Mouse (Mus musculus): ENCODE data around the gene Ecsit.

The Ecsit gene

GRCm38 (mm10) chr9:22051161-22051957, 33.9 kb downstream of the Ecsit start:
- DNase-seq (ENCODE audit: low read depth, low spot score): no peak

GRCm38 (mm10) chr9:22050351-22050889, 34.8 kb downstream of the Ecsit start:
- DNase-seq (ENCODE audit: low read depth, low spot score): peak; percentile 64

DNA sequence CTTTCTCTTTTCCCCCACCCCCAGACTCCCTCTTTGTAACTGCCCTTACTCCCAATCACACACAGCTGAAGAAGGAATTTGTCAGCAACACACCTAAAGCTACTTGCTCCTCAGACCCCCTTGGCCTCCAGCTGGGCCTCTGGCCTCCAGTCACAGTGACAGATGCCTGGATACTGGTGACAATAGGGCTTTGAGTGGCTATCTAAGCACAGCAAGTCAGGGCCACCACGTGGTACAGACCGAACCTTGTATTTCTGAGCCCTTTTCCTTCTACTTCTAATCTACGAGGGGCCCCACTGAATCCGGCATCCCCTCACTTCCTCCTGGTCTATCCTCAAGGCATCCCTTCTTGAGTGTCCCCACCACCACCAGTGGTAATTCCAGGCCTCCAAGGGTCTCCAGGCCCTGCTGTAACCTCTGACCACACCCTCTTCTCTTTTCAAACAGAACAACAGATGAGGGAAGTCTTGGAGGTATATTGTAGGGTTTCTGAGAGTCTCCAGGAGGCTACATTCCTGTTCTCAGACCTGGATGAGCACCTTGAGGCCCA, 35.4 kb downstream of the Ecsit start:
- no peak for DNase-seq (ENCODE audit: low read depth, low spot score)

- DNase-seq (ENCODE audit: low read depth, low spot score): no peak
These were observed 35.9 kb downstream of the Ecsit start for GRCm38 (mm10) chr9:22049315-22049714.

GRCm38 (mm10) chr9:22047329-22047728, 37.9 kb downstream of the Ecsit start:
- DNase-seq (ENCODE audit: low read depth, low spot score): no peak

DNA sequence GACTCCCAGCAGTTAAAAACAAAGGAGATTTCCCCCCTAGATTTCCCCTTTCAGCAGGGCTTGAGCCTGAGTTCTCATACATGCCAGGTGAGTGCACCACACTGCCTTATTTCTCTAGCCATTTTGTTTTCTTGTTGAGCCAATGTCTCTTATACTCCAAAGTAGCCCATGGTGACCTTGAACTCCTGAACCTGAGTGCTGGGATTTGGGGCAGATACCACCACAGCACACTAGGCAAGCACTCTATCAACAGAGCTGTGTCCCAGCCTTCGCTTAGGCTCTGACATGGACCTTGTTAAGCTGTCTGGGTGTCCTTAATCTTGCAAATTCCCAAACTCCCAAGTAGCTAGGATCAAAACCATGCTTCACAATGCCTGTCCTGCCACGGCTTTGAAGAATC, 43.4 kb downstream of the Ecsit start:
- no peak for DNase-seq (ENCODE audit: low read depth, low spot score)

GRCm38 (mm10) chr9:22037826-22038225, 47.4 kb downstream of the Ecsit start:
- no peak for DNase-seq (ENCODE audit: low read depth, low spot score)

GRCm38 (mm10) chr9:22035300-22036044, 49.8 kb downstream of the Ecsit start:
- DNase-seq (ENCODE audit: low read depth, low spot score): peak; percentile 20

DNA sequence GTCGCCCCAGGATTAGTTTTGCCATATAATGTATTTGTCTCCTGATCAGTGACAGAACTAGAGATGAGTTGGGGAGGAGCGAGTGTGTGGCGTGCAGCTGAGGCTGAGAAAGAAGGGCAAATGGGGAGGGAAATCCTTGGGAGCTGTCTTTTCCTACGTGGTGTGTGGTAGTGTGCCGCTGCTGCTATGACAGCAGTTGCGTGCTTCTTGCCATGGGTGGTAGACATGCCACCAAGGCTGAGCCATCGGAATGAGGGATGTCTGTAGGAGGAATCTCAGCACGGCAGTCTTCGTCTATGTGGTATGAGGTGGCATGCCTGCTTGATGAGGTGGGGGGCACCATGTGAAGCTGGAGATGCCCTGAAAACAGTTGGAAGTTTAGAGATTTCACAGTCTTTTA, 54.9 kb downstream of the Ecsit start:
- DNase-seq (ENCODE audit: low read depth, low spot score): no peak

- no peak for DNase-seq (ENCODE audit: low read depth, low spot score)
These were observed 56.8 kb downstream of the Ecsit start for GRCm38 (mm10) chr9:22028467-22028866.

GRCm38 (mm10) chr9:22024592-22024991, 60.6 kb downstream of the Ecsit start:
- DNase-seq (ENCODE audit: low read depth, low spot score): no peak

Data from embryo, embryonic 11.5 days (tissue).